Mouse (Mus musculus) brain, embryonic 14.5 days (tissue): ENCODE measurements around the gene H2afv. TPM values are rescaled to one million over a fixed set of nuclear protein-coding genes. Genes with fewer than 3 reads are reported as not detected.

Source experiments
- DNase-seq: peaks from one replicate; pipeline ENCODE4 v3.0.0-alpha.2; 2011; ENCODE audit warnings: low read depth
- CTCF ChIP-seq: fragments of 200-500 bp; IDR thresholded peaks from 2 replicates; pipeline ENCODE4 v1.5.1; 2012; ENCODE audit warnings: inconsistent platforms, mild to moderate bottlenecking, moderate library complexity, borderline replicate concordance; ENCODE audit not compliant: insufficient read depth, insufficient read length; ENCODE audit errors: extremely low read depth
- POLR2A ChIP-seq: fragments of 200-500 bp; IDR thresholded peaks from 2 replicates; pipeline ENCODE4 v1.6.1; 2012; ENCODE audit warnings: mild to moderate bottlenecking, inconsistent platforms, borderline replicate concordance; ENCODE audit not compliant: poor library complexity, insufficient read depth, insufficient read length, severe bottlenecking; ENCODE audit errors: extremely low read depth
- polyA plus RNA-seq: library from polyadenylated mRNA; depleted of rRNA; stranded (reverse); fragments of >200 nt; gene quantifications from 2 replicates; pipeline ENCODE4 v1.2.3, GENCODE M21; 2012; rRNA removed

The H2afv gene
- polyA plus RNA-seq = 207 and 320 TPM in 2 replicates

GRCm38 (mm10) chr11:6444077-6444853, at the start of gene H2afv:
Gene H2afv, minus strand, starts transcription at chr11:6444443.
- TF ChIP-seq POLR2A (peak; percentile 89), CTCF (peak; percentile 21; the same call in 1 of the 2 replicates)
- DNase-seq = peak; percentile 100

DNA sequence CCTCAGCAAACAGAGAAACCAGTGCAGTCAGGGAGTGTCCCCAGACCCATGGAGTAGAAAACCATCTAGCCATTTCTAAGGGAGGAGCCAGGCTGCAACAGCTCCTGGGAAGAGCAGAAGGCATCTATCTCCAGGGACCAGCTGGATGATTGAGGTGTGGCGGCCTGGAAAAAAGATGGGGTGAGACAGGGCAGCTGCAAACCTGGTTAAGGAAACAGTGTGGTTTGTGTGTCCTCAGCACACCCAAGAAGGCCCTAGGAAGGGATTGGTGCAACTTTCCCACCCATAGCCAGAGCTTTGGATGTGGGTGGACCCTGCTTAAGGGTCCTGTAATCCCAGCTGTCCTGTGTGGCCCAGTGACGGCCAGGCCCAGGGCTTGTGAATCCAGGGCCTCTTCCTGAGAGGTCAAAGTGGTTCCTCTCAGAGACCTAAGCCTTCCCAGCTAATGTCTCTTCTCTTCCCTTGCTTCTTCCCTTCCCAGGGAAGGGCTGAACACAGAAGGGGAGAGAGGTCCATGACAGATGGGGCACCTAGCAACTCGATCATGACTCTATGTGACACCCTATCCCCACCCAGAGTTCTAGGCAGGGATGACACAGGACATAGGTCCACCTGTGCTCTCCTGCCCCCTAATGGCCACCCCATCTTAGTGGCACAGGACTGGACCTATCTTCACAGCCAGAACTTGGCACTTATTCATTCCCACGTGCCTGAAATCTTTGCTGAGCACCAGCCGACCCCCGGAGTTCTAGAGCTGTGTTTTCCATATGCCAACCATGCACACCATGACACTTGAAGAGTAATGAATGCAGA, 45.7 kb upstream of the H2afv start:
- no peak for DNase-seq
- peak; percentile 25; the same call in 1 of the 2 replicates for TF ChIP-seq CTCF
- TF ChIP-seq POLR2A = no peak

DNA sequence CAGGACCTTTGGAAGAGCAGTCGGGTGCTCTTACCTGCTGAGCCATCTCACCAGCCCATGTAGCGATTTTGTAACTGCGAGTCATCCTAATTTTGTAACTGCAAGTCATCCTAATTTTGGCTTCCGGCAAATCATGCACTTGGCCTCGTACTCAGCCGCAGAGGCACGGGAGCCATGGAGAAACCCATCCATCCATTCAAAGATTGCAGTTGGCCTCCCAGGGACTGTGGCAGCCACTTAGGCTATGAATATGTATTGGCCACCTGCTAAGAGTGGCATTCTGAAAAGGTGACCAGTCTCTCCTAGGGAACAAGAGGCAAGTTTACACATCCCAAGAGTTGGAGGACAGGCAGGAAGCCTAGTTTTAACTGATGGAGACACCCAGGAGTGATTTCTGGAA, 45.0 kb upstream of the H2afv start:
- TF ChIP-seq CTCF (no peak), POLR2A (no peak)
- no peak for DNase-seq

GRCm38 (mm10) chr11:6488041-6488684, 43.9 kb upstream of the H2afv start:
- no peak for DNase-seq
- no peak for TF ChIP-seq CTCF

DNA sequence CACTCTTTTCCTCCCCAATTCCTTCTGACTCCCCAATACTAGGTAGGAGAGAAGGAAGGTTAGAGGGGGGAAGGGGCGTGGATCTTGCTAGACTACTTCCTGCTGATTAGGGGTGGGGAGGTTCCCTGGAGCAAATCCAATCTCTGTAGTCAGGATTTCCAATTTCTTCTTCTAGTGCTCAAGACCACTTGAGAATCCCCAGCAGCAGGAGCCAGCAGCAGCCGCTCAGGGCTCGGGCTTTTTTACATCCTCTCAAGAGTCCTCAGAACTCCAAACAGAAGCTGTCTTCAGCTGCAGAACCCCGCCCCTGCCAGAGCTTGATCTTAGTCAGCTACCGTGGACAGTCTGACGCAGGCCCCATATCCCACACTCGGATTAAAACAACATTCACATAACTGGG, 43.3 kb upstream of the H2afv start:
- peak; percentile 20 for DNase-seq
- no peak for TF ChIP-seq POLR2A
- no peak for TF ChIP-seq CTCF

GRCm38 (mm10) chr11:6486916-6487315, 42.7 kb upstream of the H2afv start:
- TF ChIP-seq POLR2A = no peak
- TF ChIP-seq CTCF = no peak
- DNase-seq = no peak

- TF ChIP-seq POLR2A = no peak
- TF ChIP-seq CTCF = no peak
Measured at GRCm38 (mm10) chr11:6484244-6484959, 40.2 kb upstream of the H2afv start.

GRCm38 (mm10) chr11:6483103-6483502, 38.9 kb upstream of the H2afv start:
- TF ChIP-seq CTCF = no peak
- no peak for TF ChIP-seq POLR2A
- DNase-seq = no peak

More at GRCm38 (mm10) chr11:6484244-6484959, 40.2 kb upstream of the H2afv start:
- no peak for DNase-seq

DNA sequence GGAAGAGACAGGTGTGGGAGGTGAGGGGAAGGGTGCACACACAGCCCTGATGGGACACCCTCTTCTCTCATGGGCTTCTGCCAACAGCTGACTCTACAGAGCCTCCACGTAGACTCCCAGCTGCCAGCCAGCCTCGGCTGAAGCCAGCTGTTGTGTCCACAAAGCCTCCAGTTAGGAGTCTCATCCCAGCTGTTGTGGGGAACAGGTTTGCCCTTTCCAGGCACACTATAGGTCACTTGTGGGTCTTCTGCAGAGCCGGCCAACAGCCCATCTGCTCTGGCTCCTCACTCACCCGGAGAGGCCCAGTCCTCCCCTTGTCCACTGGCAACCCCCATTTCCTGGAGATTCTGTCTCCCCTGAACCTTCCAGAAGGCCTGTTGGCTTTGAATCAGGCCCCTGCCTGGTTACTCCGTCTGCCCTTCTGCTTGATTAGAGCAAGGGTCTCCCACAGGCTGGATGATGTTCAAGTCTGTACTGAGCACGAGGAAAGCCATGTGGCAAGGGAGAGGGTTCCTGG, 37.5 kb upstream of the H2afv start:
- DNase-seq = no peak
- TF ChIP-seq POLR2A (no peak), CTCF (no peak)

GRCm38 (mm10) chr11:6480681-6481405, 36.6 kb upstream of the H2afv start:
- DNase-seq = no peak
- TF ChIP-seq POLR2A = no peak
- TF ChIP-seq CTCF = no peak

GRCm38 (mm10) chr11:6480191-6480590, 35.9 kb upstream of the H2afv start:
- DNase-seq = no peak
- TF ChIP-seq CTCF (no peak), POLR2A (no peak)

- no peak for TF ChIP-seq CTCF
- no peak for TF ChIP-seq POLR2A
- DNase-seq = no peak
Measured at GRCm38 (mm10) chr11:6479231-6479630, 35.0 kb upstream of the H2afv start.

DNA sequence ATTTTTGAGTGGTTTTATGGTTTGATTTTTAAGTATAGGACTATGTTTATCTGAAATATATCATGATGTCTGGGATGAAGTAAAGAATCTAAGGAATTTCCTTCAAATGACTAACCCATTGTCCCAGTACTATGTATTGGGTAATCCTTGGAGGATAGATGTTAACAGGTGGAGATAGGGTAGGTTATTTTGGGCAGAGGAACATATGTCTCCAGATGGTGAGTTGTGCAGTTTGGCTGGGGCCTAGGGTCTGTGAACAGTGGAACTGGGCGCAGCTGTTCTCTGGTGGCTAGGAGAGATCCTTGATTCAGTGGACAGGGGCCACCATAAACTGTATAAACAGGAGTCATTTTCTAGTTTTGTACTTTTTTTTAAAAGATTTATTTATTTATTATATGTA, 33.1 kb upstream of the H2afv start:
- no peak for DNase-seq
- TF ChIP-seq CTCF = no peak
